Comparison of ENCODE assay signal across 10 mouse cellular contexts in the genomic region with DNA sequence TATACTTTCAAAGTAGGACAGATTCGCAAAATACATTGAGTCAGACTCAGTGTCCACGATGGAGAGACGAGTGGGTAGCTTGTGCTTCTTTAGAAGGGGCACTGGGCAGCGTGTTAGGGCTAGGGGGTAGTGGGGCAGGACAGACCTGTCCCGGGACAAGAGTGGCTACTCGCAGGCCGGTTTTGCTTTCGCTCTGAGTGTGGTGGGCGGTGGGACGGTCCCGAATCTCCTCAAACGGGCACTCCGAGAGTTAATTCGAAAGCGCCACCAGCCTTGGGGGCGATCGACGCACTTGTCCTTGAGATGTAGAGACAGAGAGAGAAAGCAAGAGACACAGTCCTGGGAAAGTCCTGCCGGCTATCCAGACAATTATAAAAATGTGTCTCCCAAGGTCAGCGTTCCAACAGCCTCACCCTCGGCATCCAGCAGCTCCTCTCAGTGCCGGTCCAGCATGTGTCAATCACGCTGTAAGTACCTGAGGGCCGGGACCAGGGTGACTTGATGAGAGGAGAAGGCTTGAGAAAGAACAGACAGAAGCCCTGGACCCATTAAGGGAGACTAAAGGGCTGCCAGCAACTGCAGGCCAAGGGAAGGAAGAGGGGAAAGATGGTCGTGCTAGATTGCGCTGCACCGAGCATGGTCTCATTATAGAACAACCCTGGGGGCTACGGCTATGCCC. TPM values are rescaled to one million over a fixed set of nuclear protein-coding genes. Genes with fewer than 3 reads are reported as not detected.
A peak's percentile ranks its signal among the peaks of the same experiment; 100 is the strongest.
DNase-seq lines count a peak whose midpoint lies in the region; ATAC-seq and TF ChIP-seq lines count a peak whose summit lies in the region.
"Had no signal": no experiment of that assay in that cellular context is flagged by ENCODE, and none has a peak within 500 bp of the region (broad histone marks: within the 10 kb centered on the region; RNA-seq: fewer than 3 reads in every experiment).

No protein-coding gene starts in this region.

- H3K4me1 ChIP-seq in liver, embryonic 11.5 days (replicated peaks; ENCODE audit: control insufficient read depth, insufficient read depth, low read length), result no peaks in the 10 kb centered on the region; the same call in 1 of the 2 replicates
- peaks cover 11% of the 10 kb centered on the region; the same call in 1 of the 2 replicates for H3K4me1 ChIP-seq in heart, postnatal 0 days (ENCODE audit: control insufficient read depth, insufficient read depth)
- no peaks in the 10 kb centered on the region for H3K4me1 ChIP-seq in intestine, embryonic 16.5 days (ENCODE audit: control insufficient read depth, insufficient read depth, low read length)

- 0 out of 2 replicates have a peak overlapping the region, but pooled peaks have one; percentile 4 for H3K9ac ChIP-seq in liver, embryonic 11.5 days (ENCODE audit: low read depth, low read length)
- no peak overlapping the region for H3K9ac ChIP-seq in heart, postnatal 0 days (replicated peaks; ENCODE audit: low read depth, low read length)
- no peak overlapping the region for H3K9ac ChIP-seq in intestine, embryonic 16.5 days (ENCODE audit: low read depth, low read length)

- H3K4me2 ChIP-seq in liver, embryonic 11.5 days, result peak overlapping the region; percentile 50
- H3K4me2 ChIP-seq in heart, postnatal 0 days (ENCODE audit: low read depth, low read length), result peak overlapping the region; percentile 47
- no peak overlapping the region for H3K4me2 ChIP-seq in intestine, embryonic 16.5 days (ENCODE audit: low read depth, low read length)

- H3K9me3 ChIP-seq in liver, embryonic 11.5 days (ENCODE audit: control insufficient read depth, low read length), result no peaks in the 10 kb centered on the region
- no peaks in the 10 kb centered on the region for H3K9me3 ChIP-seq in heart, postnatal 0 days (replicated peaks; ENCODE audit: control insufficient read depth, low read length)
- H3K9me3 ChIP-seq in intestine, embryonic 16.5 days (ENCODE audit: control insufficient read depth, low read length), result no peaks in the 10 kb centered on the region

- H3K4me3 ChIP-seq in liver, embryonic 11.5 days (ENCODE audit: low read depth, low read length), result peak overlapping the region; percentile 16; the same call in 1 of the 2 replicates
- peak overlapping the region; percentile 21 for H3K4me3 ChIP-seq in heart, postnatal 0 days (ENCODE audit: low read depth, low read length)
- H3K4me3 ChIP-seq in intestine, embryonic 16.5 days (ENCODE audit: low read length), result no peak overlapping the region
- H3K4me3 ChIP-seq: myocyte had no signal

- no peaks in the 10 kb centered on the region for H3K36me3 ChIP-seq in liver, embryonic 11.5 days (ENCODE audit: control insufficient read depth, insufficient read depth, low read length)
- no peaks in the 10 kb centered on the region for H3K36me3 ChIP-seq in heart, postnatal 0 days (replicated peaks; ENCODE audit: control insufficient read depth, insufficient read depth, low read length)
- no peaks in the 10 kb centered on the region for H3K36me3 ChIP-seq in intestine, embryonic 16.5 days (ENCODE audit: control insufficient read depth, insufficient read depth, low read length)

- no peak overlapping the region for H3K27ac ChIP-seq in liver, embryonic 11.5 days (ENCODE audit: low read depth, low read length)
- H3K27ac ChIP-seq in heart, postnatal 0 days (ENCODE audit: low read depth), result no peak overlapping the region
- no peak overlapping the region for H3K27ac ChIP-seq in intestine, embryonic 16.5 days (ENCODE audit: low read length)

- no peaks in the 10 kb centered on the region for H3K27me3 ChIP-seq in liver, embryonic 11.5 days (replicated peaks; ENCODE audit: control insufficient read depth, insufficient read depth, low read length)
- H3K27me3 ChIP-seq in heart, postnatal 0 days (ENCODE audit: control insufficient read depth, insufficient read depth, low read length), result peaks cover 4% of the 10 kb centered on the region; the same call in 1 of the 2 replicates
- H3K27me3 ChIP-seq in intestine, embryonic 16.5 days (replicated peaks; ENCODE audit: control insufficient read depth, insufficient read depth, low read length), result no peaks in the 10 kb centered on the region

- 55% methylated on average over 28 of the region's 28 CpGs for WGBS in liver, embryonic 11.5 days
- 47% methylated on average over 28 of the region's 28 CpGs for WGBS in heart, postnatal 0 days
- 81% methylated on average over 28 of the region's 28 CpGs for WGBS in intestine, embryonic 16.5 days

- no peak for DNase-seq in liver, embryonic 11.5 days (ENCODE audit: low spot score)
- DNase-seq in liver (no peak), R1 (ENCODE audit: low read depth, low spot score) (peak; percentile 11)
- DNase-seq in heart, postnatal 0 days (ENCODE audit: low spot score), result no peak
- no peak for DNase-seq in ovary, postnatal 10 days (ENCODE audit: low spot score)
- DNase-seq: kidney, postnatal 25 days; lung, postnatal 14 days had no signal

- no peak for TF ChIP-seq CTCF in heart, postnatal 0 days (IDR thresholded peaks at IDR 0.05; ENCODE audit: low read depth)

- TF ChIP-seq EP300 in heart, postnatal 0 days (IDR thresholded peaks at IDR 0.05; ENCODE audit: low read depth), result no peak

- ATAC-seq in liver, embryonic 11.5 days (replicated peaks; ENCODE audit: low FRiP score), result no peak; the same call in 1 of the 2 replicates
- ATAC-seq in heart, postnatal 0 days (ENCODE audit: insufficient read depth, low read depth), result no peak
- ATAC-seq in megakaryocyte-erythroid progenitor cell, adult 5-6 weeks (replicated peaks; ENCODE audit: low FRiP score, low TSS enrichment, poor library complexity, severe bottlenecking), result peak; percentile 55
- ATAC-seq in intestine, embryonic 16.5 days, result no peak

RNA-seq across cellular contexts. Expression of a gene that starts 0.8 kb away (rescaled TPM):
- polyA plus RNA-seq in liver, embryonic 11.5 days (2014; fragmentation: Nextera tagmentation; extraction: Ambion mirVana), result 4.2 and 4.7 TPM in 2 replicates
- total RNA-seq in heart, postnatal 0 days (2014; rRNA removed; ENCODE audit: low replicate concordance), result not detected in 2 replicates
- polyA plus RNA-seq in heart, postnatal 0 days (2015; fragmentation: Nextera tagmentation; extraction: Ambion mirVana), result 0.12 and 0.21 TPM in 2 replicates
- 3.8 and 5.4 TPM in 2 replicates for total RNA-seq in megakaryocyte-erythroid progenitor cell, adult 5-6 weeks (2014; fragmentation: Nextera tagmentation)
- total RNA-seq in megakaryocyte-erythroid progenitor cell, adult 5-6 weeks (2017), result 2.5 and 10.7 TPM in 2 replicates
- polyA plus RNA-seq in intestine, embryonic 16.5 days (2015; fragmentation: Nextera tagmentation; extraction: Ambion mirVana), result not detected in 2 replicates
